Mouse (Mus musculus): ENCODE results near the gene Mip.
"Not testable (repeated sequence)": the region's sequence is repeated elsewhere in the genome, so short reads cannot be mapped to it uniquely, and the experiment has no call there.

The Mip gene

DNA sequence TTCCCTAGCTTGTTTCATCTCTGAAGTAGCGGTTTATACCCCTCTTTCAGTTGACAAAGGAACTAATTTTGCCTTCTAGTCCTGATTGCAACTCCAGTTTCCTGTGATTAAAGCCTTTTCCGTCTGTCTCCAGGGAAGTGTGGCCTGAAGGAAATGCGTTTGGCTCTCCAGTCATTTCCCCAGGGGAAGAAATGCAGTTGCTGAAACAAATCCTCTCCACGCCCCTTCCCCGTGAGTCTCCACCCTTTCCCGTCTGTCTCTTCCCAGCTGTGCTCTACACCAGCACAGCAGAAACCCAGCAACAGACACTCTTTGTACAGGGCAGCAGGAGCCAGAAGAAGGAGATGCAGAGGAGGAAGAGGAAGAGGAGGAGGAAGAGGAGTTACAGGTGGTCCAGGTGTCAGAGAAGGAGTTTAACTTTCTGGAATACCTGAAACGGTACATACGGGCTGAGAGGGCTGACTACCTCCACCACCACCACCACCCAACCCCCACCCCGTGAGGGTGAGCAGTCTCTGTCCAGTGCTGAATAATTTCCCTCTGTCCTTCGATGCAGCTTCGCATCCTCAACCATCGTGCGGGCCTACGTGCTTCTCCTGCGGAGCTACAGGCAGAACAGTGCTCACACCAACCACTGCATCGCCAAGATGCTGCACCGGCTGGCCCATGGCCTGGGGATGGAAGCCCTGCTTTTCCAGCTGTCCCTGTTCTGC lies 21.5 kb downstream of the Mip start:
- DNase-seq (ENCODE audit: low spot score in 2 of 2): no peak

GRCm38 (mm10) chr10:128250565-128250964 lies 24.9 kb downstream of the Mip start:
- no peak for DNase-seq (ENCODE audit: low spot score in 2 of 2)

GRCm38 (mm10) chr10:128253677-128254255 lies 28.1 kb downstream of the Mip start, which contains the start of gene Apon:
Gene Apon (plus strand): TSS chr10:128254096.
- DNase-seq (ENCODE audit: low spot score in 2 of 2): no peak

DNA sequence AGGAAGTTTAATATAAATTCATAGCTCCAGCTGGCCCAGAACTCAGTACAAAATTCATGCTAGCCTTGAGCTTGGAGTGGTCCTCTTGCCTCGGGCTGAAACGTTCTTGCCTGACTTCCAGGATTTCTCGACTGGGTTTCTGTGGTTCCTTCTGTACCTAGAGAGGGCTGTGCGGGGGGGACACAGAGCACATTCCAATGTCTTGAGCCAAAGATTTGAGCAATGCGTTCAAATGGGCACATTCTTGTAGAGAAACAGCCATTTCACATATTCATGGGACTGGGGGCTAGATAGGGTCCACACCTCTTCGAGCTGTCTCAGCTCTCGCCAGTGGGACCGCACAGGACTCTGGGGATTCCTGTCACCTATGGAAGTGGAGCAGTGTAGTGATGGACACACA lies 30.3 kb downstream of the Mip start:
- no peak for DNase-seq (ENCODE audit: low spot score in 2 of 2)

DNA sequence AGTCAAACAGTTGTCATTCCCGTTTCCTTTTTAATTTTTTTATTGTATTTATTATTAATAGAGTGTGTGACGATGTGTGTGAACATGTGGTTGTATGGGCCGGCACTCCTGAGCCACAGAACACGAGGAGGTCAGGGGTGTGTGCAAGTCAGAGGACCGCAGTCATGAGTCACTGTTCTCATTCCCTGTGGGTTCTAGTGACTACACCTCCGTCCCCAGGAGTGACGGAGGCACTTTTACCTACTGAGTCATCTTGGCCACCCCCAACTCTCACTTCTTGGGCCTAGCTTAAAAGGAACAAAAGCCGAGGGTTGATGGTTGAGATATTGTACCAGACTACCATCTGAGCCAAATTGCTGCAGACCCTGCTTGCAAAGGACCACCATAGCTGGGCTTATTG lies 30.7 kb downstream of the Mip start:
- no peak for DNase-seq (ENCODE audit: low spot score in 2 of 2)

DNA sequence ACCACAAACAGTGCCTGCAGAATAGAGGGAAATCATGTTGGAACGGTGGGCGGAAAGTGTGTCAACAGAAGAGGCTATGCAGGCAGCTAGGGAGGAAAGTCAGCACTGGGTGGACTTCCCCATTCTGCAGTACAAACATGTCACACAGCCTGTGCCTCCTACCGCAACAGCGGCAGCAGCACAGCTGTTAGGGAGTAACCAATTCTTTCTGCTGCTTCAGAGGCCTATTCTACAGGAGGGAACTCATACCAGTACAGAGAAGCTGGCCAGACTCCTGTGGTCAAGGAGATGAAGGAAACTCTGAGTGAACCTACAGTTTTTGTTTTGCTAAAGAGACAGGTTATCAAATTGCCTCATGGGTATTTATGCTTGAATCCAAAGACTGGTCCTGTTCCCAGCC lies 33.3 kb downstream of the Mip start:
- DNase-seq (ENCODE audit: low spot score in 2 of 2): peak; percentile 69 to 71

DNA sequence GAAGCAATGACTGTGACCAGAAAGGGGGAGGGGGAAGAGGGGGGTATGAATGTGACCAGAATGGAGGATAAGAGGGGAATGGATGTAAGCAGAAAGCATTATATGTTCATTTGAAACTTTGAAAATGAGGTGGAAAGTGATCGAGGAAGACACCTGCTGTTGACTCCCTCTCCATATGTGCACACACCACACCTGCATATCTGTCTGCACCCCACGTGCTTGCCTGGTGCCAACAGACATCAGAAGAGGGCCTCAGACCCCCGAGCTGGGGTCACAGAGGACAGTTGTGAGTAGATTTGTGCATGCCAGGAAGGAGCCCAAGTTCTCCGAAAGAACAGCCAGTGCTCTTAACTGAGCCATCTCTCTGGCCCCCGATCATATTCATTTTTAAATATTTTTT lies 34.3 kb downstream of the Mip start:
- DNase-seq (ENCODE audit: low spot score in 2 of 2): no peak

DNA sequence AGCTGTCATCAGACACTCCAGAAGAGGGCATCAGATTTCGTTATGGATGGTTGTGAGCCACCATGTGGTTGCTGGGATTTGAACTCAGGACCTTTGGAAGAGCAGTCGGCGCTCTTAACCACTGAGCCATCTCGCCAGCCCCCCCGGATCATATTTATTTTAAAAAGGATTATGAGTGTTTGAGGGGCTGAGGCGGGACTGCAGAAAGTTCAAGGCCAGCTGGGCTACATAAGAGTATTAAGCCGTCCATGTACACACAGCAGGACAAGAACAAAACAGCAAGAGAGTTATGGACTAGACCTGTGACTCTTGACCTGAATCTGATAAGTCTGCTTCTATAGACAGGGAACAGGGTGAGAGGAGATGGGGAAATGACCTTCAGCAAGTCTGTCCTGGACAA lies 34.7 kb downstream of the Mip start:
- DNase-seq (ENCODE audit: low spot score in 2 of 2): not testable (repeated sequence)

DNA sequence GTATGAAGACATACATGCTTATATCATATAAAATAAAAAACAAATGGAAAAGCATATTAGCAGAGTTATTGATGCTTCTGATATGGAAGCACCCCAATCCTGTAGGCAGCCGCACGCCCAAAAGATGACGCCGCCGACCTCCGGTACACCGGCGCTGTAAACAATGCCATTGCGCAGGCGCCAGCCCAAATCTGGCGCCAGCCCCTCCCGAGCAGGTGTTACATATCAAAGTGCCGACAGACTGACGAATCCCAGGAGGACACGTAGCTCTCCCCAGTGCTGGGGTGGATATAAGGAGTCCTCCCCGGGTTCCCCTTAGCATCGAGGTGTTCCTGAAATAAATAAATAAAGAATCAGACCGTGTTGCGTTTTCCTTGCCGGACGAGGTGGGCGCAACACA lies 36.7 kb downstream of the Mip start:
- DNase-seq (ENCODE audit: low spot score in 2 of 2): no peak

GRCm38 (mm10) chr10:128263393-128264310 lies 38.0 kb downstream of the Mip start:
- DNase-seq (ENCODE audit: low spot score in 2 of 2): peak; percentile 64 to 74

DNA sequence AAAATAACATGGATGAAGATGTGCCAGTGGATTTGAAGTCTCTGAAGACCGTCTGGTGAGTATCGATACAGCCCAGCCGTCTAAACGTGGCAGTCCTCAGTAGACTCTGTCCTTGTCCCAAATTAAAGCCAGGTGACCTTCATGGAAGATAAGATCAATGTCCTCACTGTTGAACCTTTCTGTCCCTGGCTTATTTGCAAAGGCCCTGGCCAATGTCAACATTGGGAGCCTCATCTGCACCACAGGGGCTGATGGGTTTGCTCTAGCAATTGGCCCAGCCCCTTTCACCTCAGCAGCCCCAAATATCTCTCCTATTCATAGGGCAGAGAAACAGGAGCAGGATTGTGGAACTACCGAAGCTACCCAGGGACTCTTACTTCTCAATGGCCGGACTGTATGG lies 42.7 kb downstream of the Mip start, which contains the start of gene Apof:
Apof (plus strand) TSS at position 301 of the 400 bp plus-strand sequence.
- DNase-seq (ENCODE audit: low spot score in 2 of 2): no peak

DNA sequence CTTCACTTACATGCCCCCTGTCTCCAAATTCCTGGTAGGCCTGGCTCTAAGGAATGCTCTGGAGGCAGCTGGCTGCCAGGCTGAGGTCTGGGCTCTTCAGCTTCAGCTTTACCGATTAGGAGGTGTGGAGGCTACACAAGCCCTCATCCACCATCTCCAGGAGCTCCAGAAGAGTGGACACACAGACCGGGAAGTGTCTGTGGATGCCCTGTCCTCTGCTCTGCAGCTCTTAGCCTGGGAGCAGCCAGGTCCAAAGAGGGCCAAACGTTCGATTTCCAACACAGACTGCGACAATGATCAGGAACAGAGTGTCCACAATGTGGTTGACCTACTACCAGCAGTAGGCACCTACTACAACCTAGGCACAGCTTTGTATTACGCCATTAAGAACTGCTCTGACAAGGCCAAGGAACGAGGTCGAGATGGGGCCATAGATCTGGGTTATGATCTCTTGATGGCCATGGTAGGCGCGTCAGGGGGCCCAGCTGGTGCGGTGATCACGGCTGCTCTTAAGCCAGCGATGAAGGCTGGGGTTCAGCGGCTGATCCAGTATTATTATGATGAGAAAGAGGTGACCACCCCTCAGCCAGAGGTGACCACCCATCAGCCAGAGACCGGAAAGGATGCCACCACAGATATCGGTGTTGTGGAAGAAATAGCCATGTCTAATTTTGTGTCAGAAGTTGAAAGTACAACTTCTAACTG lies 43.7 kb downstream of the Mip start:
- no peak for DNase-seq (ENCODE audit: low spot score in 2 of 2)

DNA sequence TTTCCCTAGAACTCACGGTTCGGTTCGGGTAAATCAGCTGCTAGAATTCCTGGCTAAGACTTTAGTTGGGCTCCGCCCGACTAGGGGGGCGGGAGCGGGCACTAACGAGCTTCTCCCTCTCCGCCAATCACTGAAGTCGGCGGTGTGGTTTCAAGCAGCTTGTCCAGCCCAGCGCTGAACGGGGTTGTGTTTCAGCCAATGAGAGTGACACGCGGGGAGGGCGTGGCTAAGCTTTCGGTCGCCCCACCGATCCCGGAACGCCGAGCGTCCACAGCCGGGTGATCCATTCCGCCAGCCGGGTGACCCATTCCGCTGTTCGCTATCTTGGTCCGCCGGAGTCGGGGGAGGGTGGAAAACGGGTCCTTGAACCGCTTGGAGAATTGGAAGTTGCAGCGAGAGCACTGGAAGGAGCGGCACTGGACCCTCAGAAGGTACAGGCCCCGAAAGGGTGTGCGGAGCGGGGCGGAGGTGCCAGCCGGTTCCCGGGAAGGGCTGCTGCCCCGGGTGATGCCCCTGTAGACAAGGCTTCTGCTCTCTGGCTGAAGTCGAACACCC lies 44.7 kb downstream of the Mip start, which contains the start of gene Stat2:
Stat2 (plus strand) TSS at position 273 of the 555 bp plus-strand sequence.
- peak; percentile 97 to 98 for DNase-seq (ENCODE audit: low spot score in 2 of 2)

DNA sequence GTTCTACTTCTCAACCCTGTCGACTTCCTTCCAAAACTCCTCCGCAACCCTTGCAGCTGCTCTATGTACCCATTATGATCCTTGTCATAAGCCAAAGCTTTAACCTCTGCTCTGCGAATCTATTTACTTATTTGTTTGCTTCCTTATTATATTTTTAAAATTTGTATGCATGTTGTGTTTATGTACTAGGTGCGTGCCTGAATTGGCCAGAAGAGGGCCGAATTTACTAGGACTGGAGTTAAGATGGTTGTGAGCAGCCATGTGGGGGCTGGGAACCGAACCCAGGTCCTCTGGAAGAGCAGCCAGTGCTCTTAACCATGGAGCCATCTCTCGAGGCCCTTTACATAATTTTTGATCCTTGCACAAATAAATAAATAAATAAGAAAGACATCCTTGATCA lies 45.2 kb downstream of the Mip start:
- DNase-seq (ENCODE audit: low spot score in 2 of 2): no peak

GRCm38 (mm10) chr10:128271883-128272282 lies 46.2 kb downstream of the Mip start:
- no peak for DNase-seq (ENCODE audit: low spot score in 2 of 2)

DNA sequence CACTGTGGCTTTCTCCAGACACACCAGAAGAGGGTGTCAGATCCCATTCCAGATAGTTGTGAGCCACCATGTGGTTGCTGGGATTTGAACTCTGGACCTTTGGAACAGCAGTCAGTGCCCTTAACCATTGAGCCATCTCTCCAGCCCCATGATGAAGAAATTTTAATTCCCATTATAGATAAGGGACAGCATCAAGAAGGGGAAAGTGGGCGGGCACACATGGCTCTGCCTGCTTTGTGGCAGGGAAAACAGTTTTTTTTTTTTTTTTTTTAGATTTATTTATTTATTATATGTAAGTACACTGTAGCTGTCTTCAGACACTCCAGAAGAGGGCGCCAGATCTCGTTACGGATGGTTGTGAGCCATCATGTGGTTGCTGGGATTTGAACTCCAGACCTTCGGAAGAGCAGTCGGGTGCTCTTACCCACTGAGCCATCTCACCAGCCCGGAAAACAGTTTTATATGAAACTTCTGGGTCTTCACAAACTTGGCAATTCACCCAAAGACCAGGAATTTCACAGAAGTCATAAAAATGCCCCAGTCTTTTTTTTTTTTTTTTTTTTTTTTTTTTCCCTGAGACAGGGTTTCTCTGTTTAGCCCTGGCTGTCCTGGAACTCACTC lies 47.3 kb downstream of the Mip start:
- DNase-seq (ENCODE audit: low spot score in 2 of 2): not testable (repeated sequence)

- not testable (repeated sequence) for DNase-seq (ENCODE audit: low spot score in 2 of 2)
These were observed 49.7 kb downstream of the Mip start for GRCm38 (mm10) chr10:128275374-128275773.

DNA sequence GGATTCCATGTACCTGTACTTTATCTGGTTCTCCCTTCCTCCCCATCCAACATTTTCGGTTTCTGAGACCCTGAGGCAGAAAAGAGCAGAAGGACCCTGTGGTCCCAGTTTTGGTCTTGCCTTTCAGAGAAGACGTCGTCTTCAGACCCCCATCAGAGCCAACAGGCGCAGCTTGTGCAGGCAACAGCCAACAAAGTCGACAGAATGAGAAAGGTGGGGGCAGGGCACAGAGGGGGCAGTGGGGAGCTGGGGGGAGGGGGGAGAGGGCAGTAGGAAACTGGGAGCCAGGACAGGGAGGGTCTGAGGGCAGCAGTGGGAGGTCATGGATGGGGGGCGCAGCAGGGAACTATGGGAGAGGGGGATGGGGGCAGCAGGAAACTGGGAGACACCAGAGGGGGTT lies 52.5 kb downstream of the Mip start:
- DNase-seq (ENCODE audit: low spot score in 2 of 2): no peak

GRCm38 (mm10) chr10:128280943-128281342 lies 55.3 kb downstream of the Mip start:
- no peak for DNase-seq (ENCODE audit: low spot score in 2 of 2)

All from spleen, postnatal 36 days (tissue).